Mouse (Mus musculus): ENCODE results near the gene Clk4. TPM values are rescaled to one million over a fixed set of nuclear protein-coding genes. Genes with fewer than 3 reads are reported as not detected.

The Clk4 gene
- total and polyA plus RNA-seq, 2 experiments from 2014 or later: 105 to 116 TPM

GRCm38 (mm10) chr11:51329837-51330714, 68.5 kb downstream of the Clk4 start:
- TF ChIP-seq CTCF (IDR thresholded peaks at IDR 0.05; ENCODE audit: low read depth): no peak

More at GRCm38 (mm10) chr11:51329837-51330714, 68.5 kb downstream of the Clk4 start:
- H3K4me1 ChIP-seq (ENCODE audit: insufficient read depth): no peaks in the 10 kb centered on the region
- no peak overlapping the region for H3K27ac ChIP-seq (ENCODE audit: low read depth, low read length)
- 76% methylated on average over 11 of the region's 11 CpGs for WGBS
- no peak overlapping the region for H3K4me3 ChIP-seq (ENCODE audit: low read depth, low read length)
- no peaks in the 10 kb centered on the region for H3K9me3 ChIP-seq (ENCODE audit: low read length)
- DNase-seq (no peak), ATAC-seq (no peak)
- H3K9ac ChIP-seq: no peak overlapping the region
- no peak overlapping the region for H3K4me2 ChIP-seq (ENCODE audit: low read depth)
- H3K36me3 ChIP-seq (ENCODE audit: insufficient read depth): no peaks in the 10 kb centered on the region
- no peaks in the 10 kb centered on the region for H3K27me3 ChIP-seq (ENCODE audit: insufficient read depth, low read length)

Other genes starting within 250 kb of the Clk4 start
- not detected in 2 replicates for gene Olfr54, start 247.5 kb upstream of the Clk4 start, total RNA-seq (2014; rRNA removed)
- gene Olfr54, start 247.5 kb upstream of the Clk4 start, polyA plus RNA-seq (2015; fragmentation: Nextera tagmentation; extraction: Ambion mirVana): not detected in 2 replicates
- gene Olfr1375, start 213.6 kb upstream of the Clk4 start, total RNA-seq (2014; rRNA removed): not detected in 2 replicates
- gene Olfr1375, start 213.6 kb upstream of the Clk4 start, polyA plus RNA-seq (2015; fragmentation: Nextera tagmentation; extraction: Ambion mirVana): not detected in 2 replicates
- gene Zfp354a, start 202.5 kb upstream of the Clk4 start, total RNA-seq (2014; rRNA removed): 13.3 and 20.4 TPM in 2 replicates
- 7.0 and 9.8 TPM in 2 replicates for gene Zfp354a, start 202.5 kb upstream of the Clk4 start, polyA plus RNA-seq (2015; fragmentation: Nextera tagmentation; extraction: Ambion mirVana)
- gene Gm12569, start 41.3 kb upstream of the Clk4 start, total RNA-seq (2014; rRNA removed): not detected in 2 replicates
- gene Gm12569, start 41.3 kb upstream of the Clk4 start, polyA plus RNA-seq (2015; fragmentation: Nextera tagmentation; extraction: Ambion mirVana): not detected in 2 replicates
- gene BC049762, start 1.3 kb downstream of the Clk4 start, total RNA-seq (2014; rRNA removed): not detected in 2 replicates
- gene BC049762, start 1.3 kb downstream of the Clk4 start, polyA plus RNA-seq (2015; fragmentation: Nextera tagmentation; extraction: Ambion mirVana): 0.53 and 0.56 TPM in 2 replicates
- 11.8 and 12.6 TPM in 2 replicates for gene Col23a1, start 28.2 kb downstream of the Clk4 start, total RNA-seq (2014; rRNA removed)
- 3.2 and 3.8 TPM in 2 replicates for gene Col23a1, start 28.2 kb downstream of the Clk4 start, polyA plus RNA-seq (2015; fragmentation: Nextera tagmentation; extraction: Ambion mirVana)